Mouse (Mus musculus) erythroblast, embryonic 14.5 days (primary cell): ENCODE data around the gene Golph3l. TPM values are rescaled to one million over a fixed set of nuclear protein-coding genes. Genes with fewer than 3 reads are reported as not detected.
"Not testable (repeated sequence)": the region's sequence is repeated elsewhere in the genome, so short reads cannot be mapped to it uniquely, and the experiment has no call there.

Experiments
- H3K27me3 ChIP-seq: 2 replicates; pipeline ENCODE4 v1.6.1; 2012; ENCODE audit warnings: inconsistent platforms; ENCODE audit not compliant: control insufficient read depth
- H3K36me3 ChIP-seq: 2 replicates; pipeline ENCODE4 v1.6.1; 2012; ENCODE audit warnings: mild to moderate bottlenecking, inconsistent platforms; ENCODE audit not compliant: control insufficient read depth
- H3K4me1 ChIP-seq: 2 replicates; pipeline ENCODE4 v1.6.1; 2012; ENCODE audit warnings: inconsistent platforms; ENCODE audit not compliant: control insufficient read depth
- H3K4me3 ChIP-seq: replicated peaks from 2 replicates; pipeline ENCODE3; 2012; ENCODE audit warnings: moderate library complexity, mild to moderate bottlenecking, inconsistent platforms
- H3K9me3 ChIP-seq: 2 replicates; pipeline ENCODE4 v1.6.1; 2012; ENCODE audit warnings: low read length, inconsistent platforms, mixed read lengths; ENCODE audit not compliant: control insufficient read depth
- GATA1 ChIP-seq: IDR thresholded peaks from 2 replicates; pipeline ENCODE4 v1.6.1; 2012; ENCODE audit warnings: low read length, inconsistent platforms, mixed read lengths
- TAL1 ChIP-seq: IDR thresholded peaks from 3 replicates; pipeline ENCODE4 v1.6.1; 2012; ENCODE audit warnings: low read length, inconsistent platforms, mixed read lengths
- polyA plus RNA-seq: library from polyadenylated mRNA; stranded (reverse); fragments of >175 nt; gene quantifications from 2 replicates; pipeline ENCODE4 v1.2.3, GENCODE M21; 2012

Golph3l gene
- 0.73 and 0.99 TPM in 2 replicates for polyA plus RNA-seq

GRCm38 (mm10) chr3:95588604-95589086 is at the start of gene Golph3l:
Golph3l (plus strand) TSS chr3:95588934.
- TF ChIP-seq TAL1 (no peak), GATA1 (0 out of 2 replicates have a peak, but pooled peaks have one; percentile 23)
- Histone ChIP-seq H3K4me1 (peaks cover 28% of the 10 kb centered on the region), H3K36me3 (peaks cover 39% of the 10 kb centered on the region), H3K9me3 (no peaks in the 10 kb centered on the region), H3K27me3 (no peaks in the 10 kb centered on the region; the same call in 1 of the 2 replicates), H3K4me3 (peak within 1 kb of the TSS; percentile 88)

DNA sequence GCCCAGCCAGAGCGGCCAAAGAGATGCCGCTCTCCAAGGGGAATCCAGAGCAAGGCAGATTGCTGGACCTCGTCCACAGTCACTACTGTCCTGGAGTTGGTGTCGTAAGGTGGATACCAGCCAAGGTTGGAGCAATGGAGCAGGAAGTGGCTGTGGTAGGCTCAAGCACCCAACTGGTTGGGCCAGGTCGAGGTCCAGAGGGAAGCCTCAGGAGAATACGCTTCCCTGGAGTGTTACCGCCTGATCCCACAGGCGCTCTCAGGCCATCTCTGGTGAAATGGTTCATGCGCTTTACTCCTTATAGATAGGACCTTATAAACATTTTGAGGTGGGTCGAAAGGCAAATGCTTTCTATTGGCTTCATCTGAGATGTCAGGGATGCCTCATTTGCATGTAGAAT is 49.8 kb upstream of the Golph3l start:
- H3K4me3 ChIP-seq, result no peak overlapping the region
- TF ChIP-seq GATA1 (no peak), TAL1 (no peak)
- no peaks in the 10 kb centered on the region for H3K36me3 ChIP-seq
- peaks cover 33% of the 10 kb centered on the region for H3K27me3 ChIP-seq
- peaks cover 4% of the 10 kb centered on the region for H3K9me3 ChIP-seq
- H3K4me1 ChIP-seq, result peaks cover 4% of the 10 kb centered on the region; the same call in 1 of the 2 replicates

- Histone ChIP-seq H3K4me1 (peaks cover 4% of the 10 kb centered on the region; the same call in 1 of the 2 replicates), H3K9me3 (peaks cover 4% of the 10 kb centered on the region), H3K27me3 (peaks cover 40% of the 10 kb centered on the region), H3K4me3 (no peak overlapping the region), H3K36me3 (no peaks in the 10 kb centered on the region)
- TF ChIP-seq TAL1 (no peak), GATA1 (no peak)
These were observed 48.9 kb upstream of the Golph3l start for GRCm38 (mm10) chr3:95539837-95540236.

- not testable (repeated sequence) for H3K4me1 ChIP-seq, H3K36me3 ChIP-seq, H3K4me3 ChIP-seq, H3K9me3 ChIP-seq
- H3K27me3 ChIP-seq, result peaks cover 45% of the 10 kb centered on the region
These were observed 47.5 kb upstream of the Golph3l start for GRCm38 (mm10) chr3:95541186-95541585.

GRCm38 (mm10) chr3:95542171-95542570 is 46.6 kb upstream of the Golph3l start:
- Histone ChIP-seq H3K9me3 (no peaks in the 10 kb centered on the region), H3K4me3 (no peak overlapping the region), H3K4me1 (peaks cover 4% of the 10 kb centered on the region; the same call in 1 of the 2 replicates), H3K36me3 (no peaks in the 10 kb centered on the region), H3K27me3 (peaks cover 46% of the 10 kb centered on the region)
- TF ChIP-seq GATA1 (no peak), TAL1 (no peak)

- Histone ChIP-seq H3K9me3 (no peaks in the 10 kb centered on the region), H3K27me3 (peaks cover 42% of the 10 kb centered on the region), H3K36me3 (no peaks in the 10 kb centered on the region), H3K4me1 (peaks cover 4% of the 10 kb centered on the region; the same call in 1 of the 2 replicates), H3K4me3 (no peak overlapping the region)
- no peak for TF ChIP-seq GATA1
- TF ChIP-seq TAL1, result no peak
These were observed 45.8 kb upstream of the Golph3l start for GRCm38 (mm10) chr3:95542981-95543380.

- H3K27me3 ChIP-seq, result peaks cover 14% of the 10 kb centered on the region
- H3K4me1 ChIP-seq, result peaks cover 9% of the 10 kb centered on the region
- H3K9me3 ChIP-seq, result no peaks in the 10 kb centered on the region
- no peaks in the 10 kb centered on the region for H3K36me3 ChIP-seq
- no peak for TF ChIP-seq GATA1
- TF ChIP-seq TAL1, result no peak
- no peak overlapping the region for H3K4me3 ChIP-seq
These were observed 38.6 kb upstream of the Golph3l start for GRCm38 (mm10) chr3:95550176-95550575.

- TF ChIP-seq GATA1 (no peak), TAL1 (no peak)
- Histone ChIP-seq H3K4me3 (no peak overlapping the region), H3K36me3 (no peaks in the 10 kb centered on the region), H3K4me1 (peaks cover 9% of the 10 kb centered on the region), H3K27me3 (no peaks in the 10 kb centered on the region; the same call in 1 of the 2 replicates), H3K9me3 (no peaks in the 10 kb centered on the region)
These were observed 34.7 kb upstream of the Golph3l start for GRCm38 (mm10) chr3:95553986-95554385.

GRCm38 (mm10) chr3:95559437-95559836 is 29.3 kb upstream of the Golph3l start, which contains the start of gene Hormad1:
Hormad1 (plus strand) TSS chr3:95559677.
- Histone ChIP-seq H3K36me3 (no peaks in the 10 kb centered on the region), H3K9me3 (no peaks in the 10 kb centered on the region; the same call in 1 of the 2 replicates), H3K27me3 (peaks cover 8% of the 10 kb centered on the region; the same call in 1 of the 2 replicates), H3K4me3 (no peak within 1 kb of the TSS), H3K4me1 (peaks cover 2% of the 10 kb centered on the region)
- TF ChIP-seq TAL1, result no peak

GRCm38 (mm10) chr3:95560738-95561137 is 28.0 kb upstream of the Golph3l start:
- Histone ChIP-seq H3K4me1 (peaks cover 2% of the 10 kb centered on the region), H3K27me3 (peaks cover 8% of the 10 kb centered on the region; the same call in 1 of the 2 replicates), H3K36me3 (no peaks in the 10 kb centered on the region), H3K9me3 (no peaks in the 10 kb centered on the region; the same call in 1 of the 2 replicates), H3K4me3 (no peak overlapping the region)
- no peak for TF ChIP-seq GATA1
- no peak for TF ChIP-seq TAL1
